Mouse (Mus musculus): ENCODE measurements at regions not wholly inside any gene's neighbourhood (a gene's known extent, or its start where the extent isn't known, plus 50 kb on each side); places are given as distances from the start of the nearest gene placed in this dataset.

- TF ChIP-seq CTCF (conservative IDR thresholded peaks at IDR 0.05; ENCODE audit: insufficient read depth, insufficient read length, low read depth, low read length) (no peak), POLR2A (IDR thresholded peaks at IDR 0.05; ENCODE audit: low read depth, low read length) (no peak)
Observed at GRCm38 (mm10) chr8:89569406-89569805, 525.4 kb upstream of the Sall1 start.

All from kidney, adult 2 months (tissue).